Mouse (Mus musculus): Measurements from ENCODE around the gene Ovol2.
"Not testable (repeated sequence)": the region's sequence is repeated elsewhere in the genome, so short reads cannot be mapped to it uniquely, and the experiment has no call there.

Ovol2 gene

GRCm38 (mm10) chr2:144331401-144332302 is at the start of gene Ovol2:
Gene Ovol2, minus strand, starts transcription at chr2:144332146.
- peak in 1 of 2 experiments; percentile 18 for DNase-seq (ENCODE audit: low spot score in 2 of 2)

GRCm38 (mm10) chr2:144381741-144382140 is 49.8 kb upstream of the Ovol2 start:
- DNase-seq (ENCODE audit: low spot score in 2 of 2) = no peak

DNA sequence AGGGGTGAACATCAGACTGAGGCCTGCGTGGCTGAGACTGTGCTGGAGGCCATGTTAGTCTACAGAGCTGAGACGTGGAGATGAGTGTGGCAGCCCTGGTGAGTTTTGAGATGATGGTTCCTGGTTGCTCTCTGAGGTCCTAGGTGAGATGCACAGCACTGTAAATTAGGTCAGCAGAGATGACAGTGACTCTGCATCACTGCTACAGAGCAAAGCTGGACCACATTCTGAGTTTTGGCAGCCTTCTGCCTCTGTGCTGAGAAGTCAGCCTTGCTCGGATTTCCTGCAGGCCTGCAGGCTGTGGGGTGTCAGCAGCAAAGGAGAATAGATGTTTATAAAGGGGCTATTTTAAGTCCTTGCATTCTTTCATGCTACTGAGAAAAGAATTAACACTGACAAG is 49.3 kb upstream of the Ovol2 start:
- no peak for DNase-seq (ENCODE audit: low spot score in 2 of 2)

GRCm38 (mm10) chr2:144375063-144375703 is 43.2 kb upstream of the Ovol2 start:
- no peak for DNase-seq (ENCODE audit: low spot score in 2 of 2)

GRCm38 (mm10) chr2:144373063-144373462 is 41.1 kb upstream of the Ovol2 start:
- no peak for DNase-seq (ENCODE audit: low spot score in 2 of 2)

- no peak for DNase-seq (ENCODE audit: low spot score in 2 of 2)
Observed at GRCm38 (mm10) chr2:144371566-144371965, 39.6 kb upstream of the Ovol2 start.

DNA sequence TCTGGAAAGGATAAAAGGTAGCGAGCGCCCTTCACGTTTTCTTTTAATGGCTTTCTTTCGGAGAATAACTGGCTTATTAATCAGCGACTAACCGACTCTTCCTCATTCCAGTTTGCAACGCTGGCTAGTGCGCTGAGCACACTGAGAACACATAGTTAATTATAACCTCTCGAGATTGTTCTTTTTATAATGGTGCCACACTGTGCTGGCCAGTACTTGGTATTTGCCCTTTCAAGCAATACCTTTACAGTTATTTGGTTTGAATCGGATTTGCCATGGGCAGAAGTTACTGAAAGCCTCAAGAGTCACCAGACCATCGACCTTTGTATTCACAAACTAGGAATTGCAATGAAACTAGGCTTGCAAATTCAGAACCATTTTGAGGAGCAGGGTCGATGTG is 37.6 kb upstream of the Ovol2 start:
- DNase-seq (ENCODE audit: low spot score in 2 of 2) = no peak

- DNase-seq (ENCODE audit: low spot score in 2 of 2) = no peak
Observed at GRCm38 (mm10) chr2:144369020-144369421, 37.1 kb upstream of the Ovol2 start.

- peak; percentile 95 to 97 for DNase-seq (ENCODE audit: low spot score in 2 of 2)
Observed at GRCm38 (mm10) chr2:144368400-144369019, 36.6 kb upstream of the Ovol2 start, which contains the start of the genes Kat14 and Pet117. Gene Kat14, plus strand, starts transcription at chr2:144368983. Gene Pet117, plus strand, starts transcription at chr2:144368996.

DNA sequence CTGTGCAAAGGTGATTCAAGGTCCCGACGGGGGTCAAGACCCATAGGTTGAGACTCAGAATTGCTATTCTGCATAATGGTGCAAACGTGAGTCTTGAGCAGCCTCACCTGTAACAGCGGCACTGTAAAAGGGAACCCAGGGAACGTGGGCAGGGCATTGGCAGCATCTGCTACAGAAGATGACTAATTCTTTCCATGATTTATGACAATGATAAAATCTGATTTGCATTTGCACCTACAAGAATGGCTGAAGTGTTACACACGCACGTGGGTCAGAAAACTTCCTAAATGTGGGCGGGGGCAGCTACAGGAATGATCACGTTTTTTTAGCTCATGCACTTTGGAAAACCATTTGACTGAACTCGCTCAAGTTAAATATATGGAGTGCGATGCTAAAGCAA is 20.9 kb upstream of the Ovol2 start:
- DNase-seq (ENCODE audit: low spot score in 2 of 2) = no peak

GRCm38 (mm10) chr2:144348525-144348924 is 16.6 kb upstream of the Ovol2 start:
- DNase-seq (ENCODE audit: low spot score in 2 of 2) = no peak

DNA sequence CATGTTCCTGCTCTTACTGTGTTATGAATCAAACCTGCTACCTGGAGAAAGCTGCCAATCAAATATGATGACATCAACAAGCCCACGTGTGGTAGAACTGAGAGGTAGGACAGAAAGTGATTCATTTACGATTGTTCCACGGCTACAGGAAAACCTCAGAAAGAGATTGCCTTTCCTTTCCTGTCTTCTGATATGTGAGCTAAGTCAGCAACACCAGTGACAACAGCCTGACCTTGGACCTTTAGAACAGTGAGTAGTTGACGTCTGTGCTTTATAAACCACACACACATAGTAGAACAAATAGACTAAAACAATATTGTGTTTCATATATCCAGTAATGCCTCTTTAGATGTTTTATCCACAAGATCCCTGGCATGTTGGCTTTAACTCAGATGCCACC is 11.2 kb upstream of the Ovol2 start:
- no peak for DNase-seq (ENCODE audit: low spot score in 2 of 2)

DNA sequence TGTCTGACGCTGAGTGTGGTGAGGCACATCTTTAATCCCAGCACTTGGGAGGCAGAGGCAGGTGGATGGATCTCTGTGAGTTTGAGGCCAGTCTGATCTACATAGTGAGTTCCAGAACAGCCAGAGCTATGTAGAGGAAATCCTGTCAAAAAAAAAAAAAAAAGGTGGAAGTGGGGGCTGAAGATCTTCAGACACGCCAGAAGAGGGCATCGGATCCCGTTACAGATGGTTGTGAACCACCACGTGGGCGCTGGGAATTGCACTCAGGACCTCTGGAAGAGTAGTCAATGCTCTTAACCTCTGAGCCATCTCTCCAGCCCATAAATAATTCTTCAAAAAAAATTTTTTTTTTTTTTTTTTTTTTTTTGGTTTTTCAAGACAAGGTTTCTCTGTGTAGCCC is 6.2 kb upstream of the Ovol2 start:
- DNase-seq (ENCODE audit: low spot score in 2 of 2) = not testable (repeated sequence)

GRCm38 (mm10) chr2:144337701-144338100 is 5.8 kb upstream of the Ovol2 start:
- no peak for DNase-seq (ENCODE audit: low spot score in 2 of 2)

- no peak for DNase-seq (ENCODE audit: low spot score in 2 of 2)
Observed at GRCm38 (mm10) chr2:144337230-144337629, 5.3 kb upstream of the Ovol2 start.

DNA sequence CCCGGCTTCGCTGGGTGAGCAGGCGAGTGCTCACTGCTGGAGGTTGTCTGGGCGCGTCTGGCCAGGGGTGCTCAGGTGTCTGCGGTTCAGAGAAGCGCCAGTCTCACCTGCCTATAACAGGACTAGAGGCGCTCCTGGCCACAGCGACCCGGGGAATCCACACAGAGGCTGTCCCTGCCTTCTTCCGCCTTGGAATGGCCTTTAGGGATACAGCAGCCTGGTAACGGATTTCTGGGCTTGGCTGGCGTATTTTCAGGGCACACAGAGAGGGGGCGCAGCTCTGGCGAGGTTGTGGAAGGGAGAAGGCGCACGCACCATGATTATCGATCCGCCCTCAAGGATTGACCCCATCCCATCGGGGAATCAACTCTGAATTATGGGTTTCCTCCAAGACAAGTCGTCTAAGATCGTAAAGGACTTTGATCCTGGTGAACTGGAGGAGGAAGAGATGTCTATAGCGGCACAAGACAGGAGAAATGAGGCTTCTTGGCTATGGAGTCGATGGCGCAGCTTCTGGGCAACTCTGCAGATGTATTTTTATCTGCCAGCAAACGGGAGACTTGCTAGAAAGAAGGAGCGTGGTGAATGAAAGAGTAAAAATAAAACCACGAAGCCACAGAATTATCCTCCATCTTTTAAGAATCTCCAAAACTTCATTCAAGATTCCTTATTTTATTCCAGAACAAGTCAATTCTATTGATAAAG is 1.3 kb upstream of the Ovol2 start:
- DNase-seq (ENCODE audit: low spot score in 2 of 2) = no peak

GRCm38 (mm10) chr2:144332486-144332885 is 540 bp upstream of the Ovol2 start:
- no peak for DNase-seq (ENCODE audit: low spot score in 2 of 2)

DNA sequence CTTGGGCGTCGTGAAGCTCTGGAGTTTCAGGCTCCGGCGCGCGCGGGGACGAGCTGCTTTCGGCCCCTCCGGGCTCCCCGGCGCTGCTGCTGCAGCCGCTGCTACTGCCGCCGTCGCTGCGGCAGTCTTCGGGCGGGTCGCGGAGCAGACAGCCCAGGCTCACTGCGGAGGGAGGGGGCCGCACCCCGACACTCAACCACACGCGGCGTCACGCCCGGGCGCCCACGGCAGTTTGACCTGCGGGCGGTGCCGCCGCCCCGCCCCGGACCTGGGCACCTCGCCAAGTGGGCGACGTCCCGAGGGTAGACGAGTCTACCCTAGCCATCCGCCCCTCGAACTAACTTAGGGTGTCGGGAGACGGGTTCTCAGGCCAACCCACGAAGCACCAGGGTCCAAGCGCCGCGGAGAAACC is 980 bp downstream of the Ovol2 start:
- DNase-seq (ENCODE audit: low spot score in 2 of 2) = peak; percentile 13 to 26

DNA sequence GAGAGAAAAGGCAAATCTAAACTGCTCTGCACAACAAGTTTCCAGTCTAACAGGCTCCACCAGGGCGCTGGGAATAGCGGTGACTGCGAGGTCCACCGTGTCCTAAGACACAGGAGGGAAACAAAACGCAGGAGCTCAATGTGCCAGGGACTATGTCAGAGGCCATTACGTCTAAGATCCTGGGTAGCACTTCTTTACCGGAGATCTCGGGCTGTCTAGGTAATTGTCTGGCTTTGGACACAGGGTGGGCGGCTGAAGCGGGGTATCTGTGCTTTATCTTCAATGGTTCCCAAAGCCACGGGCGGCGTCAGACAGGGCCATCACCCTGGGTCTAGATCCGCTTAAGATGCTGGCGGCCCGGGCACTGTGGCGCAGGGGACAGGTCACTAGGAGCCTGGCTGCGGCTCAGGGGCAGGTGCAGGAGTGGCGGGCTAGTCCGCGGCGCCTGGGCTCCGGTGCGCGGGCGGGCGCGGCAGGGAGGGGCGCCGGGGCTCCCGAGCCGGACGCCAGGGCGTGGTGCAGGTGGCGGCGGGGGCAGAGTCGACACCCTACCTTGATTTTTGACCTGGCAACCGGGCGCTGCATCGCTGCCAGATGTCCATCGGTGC is 1.5 kb downstream of the Ovol2 start:
- peak in 1 of 2 experiments; percentile 19 for DNase-seq (ENCODE audit: low spot score in 2 of 2)

DNA sequence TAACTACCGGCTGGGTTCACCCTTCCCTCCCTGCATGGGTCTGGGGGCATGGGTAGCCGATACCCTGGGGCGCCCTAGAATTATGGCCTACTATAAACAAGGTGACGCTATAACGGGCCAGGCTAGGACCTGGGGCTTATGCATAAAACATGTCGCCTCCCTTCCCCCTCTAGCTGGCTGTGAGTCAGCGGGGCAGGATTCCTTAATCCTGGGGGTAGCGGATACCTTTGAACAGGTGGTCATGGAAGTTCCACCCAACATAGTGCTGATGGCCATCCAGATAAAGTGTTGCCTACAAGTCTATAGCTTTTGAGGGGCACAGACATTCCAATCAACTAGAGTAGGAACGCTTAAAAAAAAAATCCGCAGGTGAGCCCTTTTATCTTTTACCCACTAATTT is 2.0 kb downstream of the Ovol2 start:
- DNase-seq (ENCODE audit: low spot score in 2 of 2) = no peak

- DNase-seq (ENCODE audit: low spot score in 2 of 2) = no peak
Observed at GRCm38 (mm10) chr2:144329451-144329850, 2.5 kb downstream of the Ovol2 start.

Data from spleen, postnatal 10 days (tissue).